Comparison of ENCODE assay signal across 9 mouse cellular contexts in the genomic region with DNA sequence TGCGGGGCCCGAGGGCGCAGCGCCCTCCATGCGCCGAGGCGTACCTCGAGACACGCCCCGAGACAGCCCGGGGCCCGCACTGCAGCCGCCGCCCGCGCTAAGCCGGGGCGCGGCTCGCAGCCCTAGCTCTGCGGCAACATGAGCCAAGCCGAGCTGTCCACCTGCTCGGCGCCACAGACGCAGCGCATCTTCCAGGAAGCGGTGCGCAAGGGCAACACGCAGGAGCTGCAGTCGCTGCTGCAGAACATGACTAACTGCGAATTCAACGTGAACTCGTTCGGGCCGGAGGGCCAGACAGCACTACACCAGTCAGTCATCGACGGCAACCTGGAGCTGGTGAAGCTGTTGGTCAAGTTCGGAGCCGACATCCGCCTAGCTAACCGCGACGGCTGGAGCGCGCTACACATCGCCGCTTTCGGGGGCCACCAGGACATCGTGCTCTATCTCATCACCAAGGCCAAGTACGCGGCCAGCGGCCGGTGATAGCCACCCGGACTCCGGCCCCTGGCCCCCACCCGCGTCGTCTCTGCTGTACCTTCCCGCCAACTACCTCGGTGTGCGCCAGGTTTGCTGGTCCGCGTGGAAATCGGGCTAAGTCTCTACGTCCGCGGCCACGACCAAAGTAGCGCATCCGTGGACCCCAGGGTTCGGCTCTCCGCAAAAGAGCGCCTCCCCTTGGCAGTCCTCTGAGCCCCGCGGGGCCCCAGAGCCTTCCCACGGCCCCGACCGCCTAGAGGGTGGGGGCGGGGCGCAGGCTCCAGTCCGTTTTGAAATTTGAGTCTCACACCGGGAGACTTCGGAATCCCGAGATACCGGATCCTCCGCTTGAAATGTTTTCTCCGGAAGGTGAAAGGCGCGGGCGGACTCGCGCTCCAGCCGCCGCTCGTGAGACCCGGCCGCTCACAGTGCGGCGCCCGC. TPM values are rescaled to one million over a fixed set of nuclear protein-coding genes. Genes with fewer than 3 reads are reported as not detected.
DNase-seq lines count a peak whose midpoint lies in the region; ATAC-seq and TF ChIP-seq lines count a peak whose summit lies in the region.
"Had no signal": no experiment of that assay in that cellular context is flagged by ENCODE, and none has a peak within 500 bp of the region (broad histone marks: within the 10 kb centered on the region; RNA-seq: fewer than 3 reads in every experiment).

No protein-coding gene starts in this region.

- peak; percentile 72 for ATAC-seq in liver, embryonic 11.5 days (replicated peaks; ENCODE audit: low FRiP score)

- peak overlapping the region; percentile 64 for H3K4me3 ChIP-seq in ES-Bruce4 (ENCODE audit: low read depth, low read length)
- H3K4me3 ChIP-seq in embryonic facial prominence, embryonic 10.5 days: peak overlapping the region; percentile 66
- peak overlapping the region; percentile 85 for H3K4me3 ChIP-seq in hindbrain, embryonic 10.5 days
- peak overlapping the region; percentile 65 for H3K4me3 ChIP-seq in liver, embryonic 11.5 days (ENCODE audit: low read depth, low read length)
- peak overlapping the region; percentile 54 for H3K4me3 ChIP-seq in thymus, adult 2 months (ENCODE audit: control insufficient read depth, insufficient read depth, low read length)

- no peak for TF ChIP-seq POLR2A in ES-Bruce4 (IDR thresholded peaks at IDR 0.05; ENCODE audit: insufficient read depth, low read length)
- no peak; the same call in 1 of the 2 replicates for TF ChIP-seq POLR2A in thymus, adult 2 months (IDR thresholded peaks at IDR 0.05; ENCODE audit: control insufficient read depth, extremely low read depth, insufficient read depth, low read length, poor library complexity)

- WGBS in embryonic facial prominence, embryonic 10.5 days: under 1% methylated on average over 100 of the region's 100 CpGs
- under 1% methylated on average over 100 of the region's 100 CpGs for WGBS in hindbrain, embryonic 10.5 days
- under 1% methylated on average over 100 of the region's 100 CpGs for WGBS in liver, embryonic 11.5 days
- under 1% methylated on average over 100 of the region's 100 CpGs for WGBS in thymus, adult 2 months

- DNase-seq in cerebellum, adult 18-20 months: peak; percentile 37 to 46
- DNase-seq in cerebellum, adult 9-11 months: no peak
- DNase-seq in embryonic facial prominence, embryonic 10.5 days (ENCODE audit: low spot score): peak; percentile 74
- peak; percentile 75 for DNase-seq in hindbrain, embryonic 10.5 days (ENCODE audit: low spot score)
- peak; percentile 79 for DNase-seq in liver, embryonic 11.5 days (ENCODE audit: low spot score)
- DNase-seq in naive thymus-derived CD4-positive, alpha-beta T cell, adult 2 months (ENCODE audit: low read depth): peak; percentile 81
- peak; percentile 57 for DNase-seq in thymus, adult 2 months

- TF ChIP-seq CTCF in ES-Bruce4 (IDR thresholded peaks at IDR 0.05; ENCODE audit: low read depth, low read length): peak; percentile 28
- no peak for TF ChIP-seq CTCF in thymus, adult 2 months (IDR thresholded peaks at IDR 0.05; ENCODE audit: borderline replicate concordance, control insufficient read depth, extremely low read depth, insufficient read depth, low read length, poor library complexity)

- H3K9ac ChIP-seq in ES-Bruce4 (ENCODE audit: low read depth, poor library complexity, severe bottlenecking): peak overlapping the region; percentile 36
- H3K9ac ChIP-seq in liver, embryonic 11.5 days (ENCODE audit: low read depth, low read length): peak overlapping the region; percentile 78

- peak overlapping the region; percentile 96 for H3K4me2 ChIP-seq in liver, embryonic 11.5 days

- TF ChIP-seq EP300 in ES-Bruce4 (IDR thresholded peaks at IDR 0.05; ENCODE audit: insufficient read depth, low read depth, low read length): no peak

- peaks cover 3% of the 10 kb centered on the region for H3K4me1 ChIP-seq in ES-Bruce4 (ENCODE audit: control insufficient read depth, insufficient read depth, low read length)
- H3K4me1 ChIP-seq in embryonic facial prominence, embryonic 10.5 days: peaks cover 87% of the 10 kb centered on the region
- peaks cover 84% of the 10 kb centered on the region for H3K4me1 ChIP-seq in hindbrain, embryonic 10.5 days (replicated peaks)
- peaks cover 29% of the 10 kb centered on the region for H3K4me1 ChIP-seq in liver, embryonic 11.5 days (replicated peaks; ENCODE audit: control insufficient read depth, insufficient read depth, low read length)
- peaks cover 33% of the 10 kb centered on the region for H3K4me1 ChIP-seq in thymus, adult 2 months (replicated peaks; ENCODE audit: control insufficient read depth, insufficient read depth, low read length)

- H3K27me3 ChIP-seq in ES-Bruce4 (ENCODE audit: control insufficient read depth, insufficient read depth, low read length, poor library complexity, severe bottlenecking): no peaks in the 10 kb centered on the region
- H3K27me3 ChIP-seq in embryonic facial prominence, embryonic 10.5 days (replicated peaks; ENCODE audit: low read depth, poor library complexity, severe bottlenecking): peaks cover 99% of the 10 kb centered on the region
- H3K27me3 ChIP-seq in hindbrain, embryonic 10.5 days (ENCODE audit: insufficient read depth, poor library complexity, severe bottlenecking): peaks cover 20% of the 10 kb centered on the region
- peaks cover 72% of the 10 kb centered on the region for H3K27me3 ChIP-seq in liver, embryonic 11.5 days (replicated peaks; ENCODE audit: control insufficient read depth, insufficient read depth, low read length)
- H3K27me3 ChIP-seq in thymus, adult 2 months (ENCODE audit: control insufficient read depth, insufficient read depth, low read length): no peaks in the 10 kb centered on the region

- no peaks in the 10 kb centered on the region for H3K9me3 ChIP-seq in ES-Bruce4 (replicated peaks; ENCODE audit: control insufficient read depth, insufficient read depth, low read length, poor library complexity, severe bottlenecking)
- no peaks in the 10 kb centered on the region for H3K9me3 ChIP-seq in embryonic facial prominence, embryonic 10.5 days
- H3K9me3 ChIP-seq in hindbrain, embryonic 10.5 days: no peaks in the 10 kb centered on the region
- no peaks in the 10 kb centered on the region for H3K9me3 ChIP-seq in liver, embryonic 11.5 days (ENCODE audit: control insufficient read depth, low read length)

- no peaks in the 10 kb centered on the region for H3K36me3 ChIP-seq in ES-Bruce4 (ENCODE audit: control insufficient read depth, insufficient read depth, low read length, poor library complexity, severe bottlenecking)
- peaks cover 8% of the 10 kb centered on the region for H3K36me3 ChIP-seq in embryonic facial prominence, embryonic 10.5 days (replicated peaks)
- H3K36me3 ChIP-seq in hindbrain, embryonic 10.5 days: peaks cover 24% of the 10 kb centered on the region
- no peaks in the 10 kb centered on the region for H3K36me3 ChIP-seq in liver, embryonic 11.5 days (ENCODE audit: control insufficient read depth, insufficient read depth, low read length)
- no peaks in the 10 kb centered on the region for H3K36me3 ChIP-seq in thymus, adult 2 months (ENCODE audit: control insufficient read depth, insufficient read depth, low read length)

- H3K27ac ChIP-seq in ES-Bruce4 (ENCODE audit: insufficient read depth, low read length): no peak overlapping the region
- H3K27ac ChIP-seq in embryonic facial prominence, embryonic 10.5 days (replicated peaks): peak overlapping the region; percentile 88
- H3K27ac ChIP-seq in hindbrain, embryonic 10.5 days: peak overlapping the region; percentile 98
- peak overlapping the region; percentile 93 for H3K27ac ChIP-seq in liver, embryonic 11.5 days (ENCODE audit: low read depth, low read length)
- H3K27ac ChIP-seq in thymus, adult 2 months (ENCODE audit: control insufficient read depth, insufficient read depth, low read length): no peak overlapping the region
- H3K27ac ChIP-seq: macrophage had no signal

RNA-seq across cellular contexts. Expression of gene Nrarp, which starts 0.7 kb away (rescaled TPM):
- polyA plus RNA-seq in ES-Bruce4 (2011; ENCODE audit: insufficient read depth, insufficient read length, low read depth, missing spikeins): 9.8 and 10.2 TPM in 2 replicates
- 19.8 and 26.6 TPM in 2 replicates for polyA plus RNA-seq in embryonic facial prominence, embryonic 10.5 days (2016; fragmentation: Nextera tagmentation; extraction: Ambion mirVana)
- polyA plus RNA-seq in hindbrain, embryonic 10.5 days (2016; fragmentation: Nextera tagmentation; extraction: Ambion mirVana): 77.4 and 108 TPM in 2 replicates
- polyA plus RNA-seq in liver, embryonic 11.5 days (2014; fragmentation: Nextera tagmentation; extraction: Ambion mirVana): 6.5 and 7.6 TPM in 2 replicates
- 13.7 and 16.9 TPM in 2 replicates for polyA plus RNA-seq in thymus, adult 2 months (2012; rRNA removed)
- polyA plus RNA-seq: macrophage had no signal

RNA-seq across cellular contexts. Expression of gene Tor4a, which starts 15.5 kb away (rescaled TPM):
- 4.5 and 6.9 TPM in 2 replicates for polyA plus RNA-seq in ES-Bruce4 (2011; ENCODE audit: insufficient read depth, insufficient read length, low read depth, missing spikeins)
- polyA plus RNA-seq in embryonic facial prominence, embryonic 10.5 days (2016; fragmentation: Nextera tagmentation; extraction: Ambion mirVana): 2.2 and 2.4 TPM in 2 replicates
- polyA plus RNA-seq in hindbrain, embryonic 10.5 days (2016; fragmentation: Nextera tagmentation; extraction: Ambion mirVana): 2.6 and 2.7 TPM in 2 replicates
- 12.1 and 13.1 TPM in 2 replicates for polyA plus RNA-seq in liver, embryonic 11.5 days (2014; fragmentation: Nextera tagmentation; extraction: Ambion mirVana)
- polyA plus RNA-seq in thymus, adult 2 months (2012; rRNA removed): 90.6 and 94.7 TPM in 2 replicates

RNA-seq across cellular contexts. Expression of gene Nelfb, which starts 30.1 kb away (rescaled TPM):
- 36.1 and 41.0 TPM in 2 replicates for polyA plus RNA-seq in ES-Bruce4 (2011; ENCODE audit: insufficient read depth, insufficient read length, low read depth, missing spikeins)
- polyA plus RNA-seq in embryonic facial prominence, embryonic 10.5 days (2016; fragmentation: Nextera tagmentation; extraction: Ambion mirVana): 124 and 125 TPM in 2 replicates
- 123 and 132 TPM in 2 replicates for polyA plus RNA-seq in hindbrain, embryonic 10.5 days (2016; fragmentation: Nextera tagmentation; extraction: Ambion mirVana)
- polyA plus RNA-seq in liver, embryonic 11.5 days (2014; fragmentation: Nextera tagmentation; extraction: Ambion mirVana): 85.3 and 86.3 TPM in 2 replicates
- 105 and 115 TPM in 2 replicates for polyA plus RNA-seq in thymus, adult 2 months (2012; rRNA removed)

RNA-seq across cellular contexts. Expression of gene Stpg3, which starts 33.2 kb away (rescaled TPM):
- not detected in 2 replicates for polyA plus RNA-seq in ES-Bruce4 (2011; ENCODE audit: insufficient read depth, insufficient read length, low read depth, missing spikeins)
- polyA plus RNA-seq in embryonic facial prominence, embryonic 10.5 days (2016; fragmentation: Nextera tagmentation; extraction: Ambion mirVana): not detected in 2 replicates
- not detected in 2 replicates for polyA plus RNA-seq in hindbrain, embryonic 10.5 days (2016; fragmentation: Nextera tagmentation; extraction: Ambion mirVana)
- polyA plus RNA-seq in liver, embryonic 11.5 days (2014; fragmentation: Nextera tagmentation; extraction: Ambion mirVana): 0.29 TPM in 1 of 2 replicates, not detected in the other
- 0.12 TPM in 1 of 2 replicates, not detected in the other for polyA plus RNA-seq in thymus, adult 2 months (2012; rRNA removed)
- polyA plus RNA-seq: macrophage had no signal

RNA-seq across cellular contexts. Expression of gene Fam166a, which starts 37.3 kb away (rescaled TPM):
- 1.8 TPM in 1 of 2 replicates, not detected in the other for polyA plus RNA-seq in ES-Bruce4 (2011; ENCODE audit: insufficient read depth, insufficient read length, low read depth, missing spikeins)
- polyA plus RNA-seq in embryonic facial prominence, embryonic 10.5 days (2016; fragmentation: Nextera tagmentation; extraction: Ambion mirVana): 0.74 and 1.4 TPM in 2 replicates
- polyA plus RNA-seq in hindbrain, embryonic 10.5 days (2016; fragmentation: Nextera tagmentation; extraction: Ambion mirVana): not detected in 2 replicates
- 0.45 TPM in 2 replicates for polyA plus RNA-seq in liver, embryonic 11.5 days (2014; fragmentation: Nextera tagmentation; extraction: Ambion mirVana)
- polyA plus RNA-seq in thymus, adult 2 months (2012; rRNA removed): 0.11 and 0.12 TPM in 2 replicates
- polyA plus RNA-seq: macrophage had no signal

Comparison
In these comparisons a context has a peak if more than half of its experiments do, and no peak if none do; other contexts are left out.
1. H3K27ac ChIP-seq: peak in embryonic facial prominence, embryonic 10.5 days (single experiment), hindbrain, embryonic 10.5 days (single experiment) and liver, embryonic 11.5 days (single experiment); none in ES-Bruce4 (single experiment) and thymus, adult 2 months (single experiment).
2. Peak in every context shown above with its lines, with median percentiles within 50 percentile points of each other: H3K4me3 ChIP-seq.